Mouse (Mus musculus) layer of hippocampus, postnatal 14 days (tissue): ENCODE results near the gene Rpl23a. TPM values are rescaled to one million over a fixed set of nuclear protein-coding genes. Genes with fewer than 3 reads are reported as not detected.
A peak's percentile ranks its signal among the peaks of the same experiment; 100 is the strongest.

Source experiments
- DNase-seq, 2 experiments: peaks; one replicate each; pipeline ENCODE4 v3.0.0; 2021 to 2022; ENCODE audit warnings: low spot score in 2 of 2, mixed read lengths in 1 of 2
- total RNA-seq, 2 experiments: library from RNA; stranded (reverse); gene quantifications; 2 replicates each; pipeline ENCODE4 v1.2.3; 2021

Gene Rpl23a
- total RNA-seq, 2 experiments from 2014 or later: 674 to 733 TPM

- DNase-seq: no peak
These were observed 14.6 kb downstream of the Rpl23a start for GRCm38 (mm10) chr11:78168541-78169468.

DNA sequence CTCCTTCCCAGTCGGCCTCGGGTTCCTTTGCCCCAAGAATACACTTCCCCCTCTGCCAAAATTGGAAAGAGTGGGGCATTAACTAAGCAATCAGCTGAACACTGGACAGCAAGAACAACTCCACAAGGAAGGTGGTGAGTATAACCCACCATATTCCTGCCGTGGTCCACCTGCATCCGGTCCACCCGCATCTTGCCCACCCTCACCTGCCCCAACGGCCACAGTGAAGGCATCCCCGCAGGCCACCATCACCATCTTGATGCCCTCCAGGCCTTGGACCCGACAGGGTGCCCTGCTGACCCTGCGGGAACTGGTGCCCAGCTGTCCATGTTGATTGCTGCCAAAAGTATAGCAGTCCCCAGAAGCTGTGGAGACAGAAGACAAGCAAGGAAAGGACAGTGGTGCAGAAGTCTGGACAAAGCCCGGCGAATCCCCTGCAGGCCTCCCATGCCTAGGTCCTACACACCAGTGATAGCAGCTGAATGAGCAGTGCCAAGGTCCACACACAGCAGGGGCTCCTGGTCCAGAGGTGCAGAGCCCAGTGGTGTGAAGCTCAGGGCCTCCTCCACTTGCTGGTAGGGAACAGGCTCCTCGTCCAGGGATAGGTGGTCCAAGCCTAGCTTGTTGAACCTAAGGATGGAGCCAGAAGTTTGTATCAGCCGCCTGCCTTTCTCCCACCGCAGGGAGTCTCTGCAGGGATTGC is 16.0 kb downstream of the Rpl23a start:
- no peak for DNase-seq

- no peak for DNase-seq
These were observed 16.7 kb downstream of the Rpl23a start for GRCm38 (mm10) chr11:78166640-78167039.

DNA sequence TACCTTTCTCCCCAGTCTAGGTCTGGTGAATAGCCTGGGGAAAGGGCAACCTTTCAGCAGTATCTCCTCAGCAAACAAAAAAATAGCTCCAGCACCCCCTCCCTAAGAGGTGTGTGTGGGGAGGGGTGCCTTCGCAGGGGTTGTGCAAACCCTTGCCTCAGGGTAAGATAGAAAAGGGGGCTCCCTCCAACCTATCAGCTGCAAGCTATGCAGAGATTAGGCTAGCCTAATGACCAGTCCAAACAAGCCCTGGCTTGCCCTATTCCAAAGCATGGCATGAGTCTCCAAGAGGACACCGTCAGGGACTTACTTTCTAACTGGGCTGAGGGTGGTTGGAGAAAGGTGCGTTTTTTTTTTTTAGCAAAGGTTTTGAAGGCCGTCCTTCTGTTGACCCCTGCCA is 17.2 kb downstream of the Rpl23a start:
- DNase-seq: no peak

DNA sequence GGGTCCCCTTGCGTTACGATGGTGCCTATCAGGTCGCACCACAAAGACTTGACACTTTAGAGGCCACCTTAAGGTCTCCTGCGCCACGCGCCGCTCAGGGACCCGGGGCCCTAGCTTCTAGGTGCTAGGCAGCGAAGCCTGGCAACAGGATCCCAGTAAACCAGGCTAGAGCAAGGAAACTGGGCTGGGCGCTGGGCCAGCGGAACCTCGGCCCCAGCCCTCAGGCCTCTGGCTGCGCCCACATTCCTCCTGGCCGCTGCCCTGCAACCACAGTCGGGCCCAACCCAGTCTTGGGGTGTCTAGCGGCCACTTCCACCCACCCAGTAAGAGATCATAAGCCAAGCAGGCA is 17.6 kb downstream of the Rpl23a start:
- no peak for DNase-seq

DNA sequence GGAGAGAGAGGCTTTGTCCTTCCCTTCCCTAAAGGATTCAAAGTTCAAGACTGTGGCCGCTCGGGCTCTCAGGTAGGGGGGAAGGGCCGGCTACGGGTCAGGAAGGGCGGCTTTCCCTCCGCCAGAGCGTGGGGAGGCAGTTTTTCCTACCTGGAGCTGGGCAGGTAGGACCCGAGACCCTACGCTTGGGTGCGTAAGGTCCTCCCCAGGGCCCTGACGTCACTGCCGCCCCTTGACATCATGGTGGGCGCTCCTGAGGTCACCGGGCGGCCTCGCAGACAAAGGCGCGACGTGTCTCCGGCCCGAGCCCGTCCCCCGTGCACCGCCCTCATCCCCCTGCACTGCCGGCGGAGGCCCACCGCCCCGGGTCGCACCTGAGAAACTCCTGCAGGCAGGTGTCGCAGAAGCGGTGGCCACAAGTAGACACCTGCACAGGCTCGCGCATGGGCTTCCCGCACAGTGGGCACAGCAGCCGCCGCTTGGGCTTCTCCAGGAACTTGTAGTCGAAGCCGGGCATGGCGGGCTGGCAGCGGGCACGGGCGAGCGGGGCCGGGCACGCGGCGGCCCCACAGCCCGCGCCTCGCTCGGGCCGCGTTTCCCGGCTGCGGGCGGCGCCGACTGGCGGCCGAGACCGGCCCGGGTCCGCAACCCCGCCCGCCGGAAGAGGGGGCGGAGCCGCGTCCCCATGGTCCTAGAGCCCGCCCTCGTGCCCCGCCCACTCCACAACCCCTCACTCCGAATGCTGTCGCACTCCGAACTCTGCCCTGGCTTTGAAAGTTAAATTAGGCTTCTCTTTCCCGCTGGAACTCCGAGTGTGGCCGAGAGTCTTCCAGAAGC is 18.2 kb downstream of the Rpl23a start, which contains the start of gene Traf4:
Gene Traf4 (minus strand): TSS at position 666 of the 837 bp plus-strand sequence.
- peak; percentile 71 to 76 for DNase-seq

GRCm38 (mm10) chr11:78164604-78164923 is 18.8 kb downstream of the Rpl23a start:
- DNase-seq: no peak

DNA sequence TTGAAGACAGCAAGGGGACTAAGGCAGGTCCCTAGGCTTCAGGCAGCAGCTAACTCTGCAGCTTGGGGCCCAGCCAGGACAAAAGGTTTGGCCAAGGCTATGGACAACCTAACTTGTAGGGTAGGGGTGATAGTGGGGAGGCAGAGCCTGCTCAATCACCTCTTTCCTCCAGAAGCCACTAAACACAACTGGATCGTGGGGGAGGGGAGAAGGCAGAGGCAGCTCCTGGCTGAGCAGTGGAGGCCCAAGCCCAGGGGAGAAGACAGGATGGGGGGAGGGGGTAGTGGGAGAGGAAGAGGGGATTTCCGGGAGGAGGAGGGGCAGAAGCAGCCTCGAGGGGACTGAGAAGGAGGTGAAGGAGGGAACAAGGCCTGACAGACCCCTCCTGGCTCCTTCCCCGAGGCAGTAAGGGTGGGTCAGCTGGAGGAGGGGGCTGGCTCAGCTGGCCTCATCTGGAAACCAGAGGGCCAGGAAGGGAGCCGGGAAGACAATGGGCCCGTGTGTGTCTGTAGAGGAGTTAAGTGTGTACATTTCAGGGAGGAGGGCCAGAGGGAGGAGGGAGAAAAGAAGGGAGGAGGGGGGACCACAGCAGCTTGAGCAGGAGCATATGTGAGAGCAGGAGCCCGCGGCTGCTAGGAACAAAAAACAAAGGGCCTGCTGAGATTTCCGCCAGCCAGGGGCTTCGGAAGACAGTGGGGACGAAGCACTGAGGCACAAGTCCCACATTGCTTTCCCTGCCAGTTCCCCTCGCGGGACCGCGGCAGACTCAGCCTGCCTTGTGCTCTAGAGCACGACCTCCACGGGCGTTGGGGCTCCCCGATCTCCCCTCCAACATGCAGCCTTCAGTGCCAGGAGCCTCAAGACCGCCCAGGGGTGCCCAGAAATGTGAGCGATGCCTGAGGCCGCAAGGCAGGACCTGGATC is 19.4 kb downstream of the Rpl23a start:
- peak in 1 of 2 experiments; percentile 53 for DNase-seq

DNA sequence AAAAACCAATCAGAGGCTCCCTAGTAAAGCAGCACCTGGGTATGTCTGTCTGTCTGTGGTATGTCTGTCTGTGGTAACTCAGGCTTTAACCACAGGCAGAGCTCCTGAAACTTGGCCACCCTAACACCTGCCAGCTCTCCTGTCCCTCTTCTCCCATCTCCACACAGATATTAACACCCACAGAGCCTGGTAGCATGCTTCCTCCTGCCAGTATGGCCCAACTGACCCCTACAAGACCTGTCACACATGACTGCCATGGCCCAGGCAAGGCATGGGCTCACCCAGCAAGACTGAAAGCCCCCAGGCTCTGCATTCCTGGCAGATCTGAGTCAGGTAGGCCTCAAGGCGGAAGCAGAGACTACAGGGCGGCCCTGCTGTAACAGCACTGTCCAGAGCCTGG is 20.3 kb downstream of the Rpl23a start:
- DNase-seq: no peak

DNA sequence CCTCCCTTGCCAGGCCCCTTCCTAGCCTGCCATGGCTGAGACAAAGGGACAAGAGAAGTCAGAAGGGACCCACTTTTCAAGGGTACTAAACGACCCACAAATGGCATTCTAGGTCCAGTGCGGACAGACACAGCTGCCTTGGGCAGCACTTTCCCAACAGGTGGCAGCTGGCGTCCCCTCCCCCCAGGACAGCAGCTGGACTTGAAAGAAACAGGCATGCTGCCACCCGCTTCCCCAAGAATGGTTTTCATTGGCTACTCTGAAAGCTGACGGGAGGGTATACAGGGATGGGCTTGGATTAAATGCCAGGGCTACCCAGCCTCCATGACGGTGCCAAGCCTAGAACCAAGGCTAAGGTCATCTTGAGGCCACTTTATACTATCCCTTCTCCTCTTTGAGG is 20.9 kb downstream of the Rpl23a start:
- DNase-seq: peak in 1 of 2 experiments; percentile 82

DNA sequence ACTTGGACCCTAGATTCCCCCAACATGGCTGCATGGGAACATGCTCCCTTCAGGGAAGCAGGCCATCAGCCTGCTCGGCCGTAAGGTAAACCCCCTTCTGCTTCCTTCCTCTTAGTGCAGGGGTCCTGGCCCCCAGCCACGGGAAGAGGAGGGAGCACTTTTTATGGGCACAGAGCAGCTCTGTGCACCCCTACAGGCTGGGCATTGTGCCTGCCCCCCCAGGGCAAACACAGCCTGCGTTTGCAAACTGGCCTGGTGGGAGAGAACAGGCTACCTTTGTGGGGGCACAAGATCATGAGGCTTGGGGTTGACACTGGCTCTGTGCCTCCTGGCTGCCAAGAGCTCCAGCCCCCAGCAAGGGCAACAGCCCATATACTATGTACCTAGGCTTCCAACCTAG is 21.4 kb downstream of the Rpl23a start:
- DNase-seq: peak in 1 of 2 experiments; percentile 69

GRCm38 (mm10) chr11:78161169-78161568 is 22.2 kb downstream of the Rpl23a start:
- no peak for DNase-seq

DNA sequence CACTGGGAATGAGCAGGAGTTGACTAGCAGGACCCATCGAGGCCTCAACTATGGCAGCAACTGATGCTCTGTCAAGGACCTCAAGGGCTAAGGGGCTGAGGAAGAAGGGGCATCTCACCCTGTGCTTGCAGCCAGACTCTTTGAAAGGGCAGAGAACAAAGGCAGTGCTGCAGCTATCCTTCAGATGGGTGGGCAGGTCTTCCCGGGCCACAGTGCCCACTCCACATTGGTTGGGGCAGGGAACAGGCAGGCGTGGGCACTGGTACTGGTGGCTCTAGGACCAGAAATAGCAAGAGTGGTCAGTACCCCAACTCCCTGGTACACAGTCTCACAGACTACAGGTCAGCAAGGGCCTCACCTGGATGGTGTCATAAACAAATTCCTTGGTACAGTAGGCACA is 22.7 kb downstream of the Rpl23a start:
- no peak for DNase-seq

- DNase-seq: no peak
These were observed 23.2 kb downstream of the Rpl23a start for GRCm38 (mm10) chr11:78160171-78160570.

DNA sequence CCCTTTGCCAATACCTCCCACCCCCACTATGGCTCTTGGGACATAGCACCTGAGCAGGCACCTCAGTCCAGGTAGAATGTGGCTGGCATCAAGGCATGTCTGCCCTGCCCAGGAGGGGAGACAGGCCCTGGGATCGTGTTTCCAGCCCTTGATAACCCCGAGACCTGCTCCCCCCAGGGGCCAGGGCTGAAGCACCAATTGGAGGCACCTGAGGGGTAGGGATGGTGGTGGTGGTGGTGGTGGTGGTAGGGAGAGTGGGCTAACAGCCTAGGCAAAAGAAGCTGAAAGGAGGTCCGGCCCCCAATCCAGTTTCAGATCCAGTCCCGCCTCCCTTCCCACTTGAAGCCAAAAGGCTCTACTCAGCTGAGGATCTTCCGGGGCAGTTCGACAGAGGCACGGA is 23.8 kb downstream of the Rpl23a start:
- no peak for DNase-seq

DNA sequence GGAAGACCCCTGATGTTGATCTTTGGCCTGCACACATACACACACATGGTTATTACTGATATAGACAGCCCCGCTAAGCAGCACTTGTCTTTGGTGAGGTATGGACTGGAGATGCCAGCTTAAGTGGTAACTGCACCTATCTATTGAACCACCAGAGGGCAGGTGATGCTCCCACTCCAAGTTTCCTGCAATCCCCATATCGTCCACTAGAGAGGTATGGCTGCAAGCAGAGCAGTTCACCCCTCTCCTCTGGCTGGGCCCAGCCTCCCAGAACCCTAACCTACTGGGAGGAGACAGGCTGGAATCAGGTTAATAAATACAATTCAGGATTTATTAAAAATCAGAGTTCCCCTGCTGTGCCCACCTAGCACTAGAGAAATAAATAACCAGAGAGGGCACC is 24.3 kb downstream of the Rpl23a start:
- peak; percentile 81 to 88 for DNase-seq

GRCm38 (mm10) chr11:78156156-78156699 is 27.2 kb downstream of the Rpl23a start:
- DNase-seq: no peak

GRCm38 (mm10) chr11:78155674-78156073 is 27.7 kb downstream of the Rpl23a start:
- DNase-seq: no peak

DNA sequence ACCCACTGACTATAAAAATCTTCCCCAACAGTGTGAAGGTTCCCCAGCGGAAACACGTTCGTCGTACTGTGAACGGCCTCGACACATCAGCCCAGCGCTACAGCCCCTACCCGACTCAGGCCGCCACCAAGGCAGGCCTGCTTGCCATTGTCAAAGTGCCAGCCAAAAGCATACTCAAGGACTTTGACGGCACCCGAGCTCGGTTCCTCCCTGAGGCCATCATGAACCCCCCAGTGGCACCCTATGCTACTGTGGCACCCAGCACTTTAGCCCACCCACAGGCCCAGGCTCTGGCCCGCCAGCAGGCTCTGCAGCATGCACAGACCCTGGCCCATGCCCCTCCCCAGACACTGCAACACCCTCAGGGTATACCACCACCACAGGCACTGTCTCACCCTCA is 29.6 kb downstream of the Rpl23a start:
- DNase-seq: no peak
